Mouse (Mus musculus) midbrain, embryonic 15.5 days (tissue): ENCODE results near the gene Cd72. TPM values are rescaled to one million over a fixed set of nuclear protein-coding genes. Genes with fewer than 3 reads are reported as not detected.
"Not testable (repeated sequence)": the region's sequence is repeated elsewhere in the genome, so short reads cannot be mapped to it uniquely, and the experiment has no call there.

ENCODE experiments used
- ATAC-seq: fragments of 200-750 bp; cut with Nextera tagmentation; replicated peaks from 2 replicates; pipeline ENCODE4 v1.8.0; 2017; ENCODE audit warnings: moderate TSS enrichment
- H3K27ac ChIP-seq: fragments of 300-500 bp; sonication (generic); 2 replicates; pipeline ENCODE4 v1.5.1; 2015; ENCODE audit warnings: mild to moderate bottlenecking, inconsistent platforms
- H3K27me3 ChIP-seq: fragments of 300-500 bp; sonication (generic); replicated peaks from 2 replicates; pipeline ENCODE4 v1.6.1; 2015; ENCODE audit warnings: inconsistent platforms
- H3K36me3 ChIP-seq: fragments of 300-500 bp; sonication (generic); replicated peaks from 2 replicates; pipeline ENCODE4 v1.6.1; 2015; ENCODE audit warnings: inconsistent platforms
- H3K4me1 ChIP-seq: fragments of 300-500 bp; sonication (generic); 2 replicates; pipeline ENCODE4 v1.6.1; 2015; ENCODE audit warnings: inconsistent platforms
- H3K4me2 ChIP-seq: fragments of 300-500 bp; sonication (generic); 2 replicates; pipeline ENCODE4 v1.6.1; 2015; ENCODE audit warnings: inconsistent platforms, mild to moderate bottlenecking, moderate library complexity
- H3K4me3 ChIP-seq: fragments of 300-500 bp; sonication (generic); 2 replicates; pipeline ENCODE4 v1.5.1; 2015; ENCODE audit warnings: mild to moderate bottlenecking, inconsistent platforms
- H3K9ac ChIP-seq: fragments of 300-500 bp; sonication (generic); 2 replicates; pipeline ENCODE4 v1.6.1; 2015; ENCODE audit warnings: mild to moderate bottlenecking, inconsistent platforms
- H3K9me3 ChIP-seq: fragments of 300-500 bp; sonication (generic); 2 replicates; pipeline ENCODE4 v1.6.1; 2016; ENCODE audit warnings: inconsistent platforms
- WGBS: fragments of 180-500 bp; shearing (Covaris S2); methylation state at CpG from one replicate; pipeline ENCODE4 v1.1.7; 2015; ENCODE audit warnings: mixed read lengths; 5-methylcytosine and 5-hydroxymethylcytosine counted together
- polyA plus RNA-seq: library from polyadenylated mRNA; unstranded; fragments of >200 nt; fragmentation: Nextera tagmentation; extraction: Ambion mirVana; gene quantifications from 2 replicates; pipeline ENCODE4 v1.2.1, GENCODE M21; 2015

Cd72 gene
- polyA plus RNA-seq, 1 experiment from 2014 or later: 6.0 TPM

- Histone ChIP-seq H3K4me3 (peak overlapping the region; percentile 84), H3K27me3 (no peaks in the 10 kb centered on the region), H3K36me3 (no peaks in the 10 kb centered on the region), H3K9ac (no peak overlapping the region), H3K9me3 (no peaks in the 10 kb centered on the region), H3K27ac (peak overlapping the region; percentile 94), H3K4me2 (peak overlapping the region; percentile 59), H3K4me1 (peaks cover 21% of the 10 kb centered on the region)
- ATAC-seq: no peak
- WGBS: 38% methylated on average over 12 of the region's 12 CpGs
Observed at GRCm38 (mm10) chr4:43492101-43492820, 37.8 kb upstream of the Cd72 start.

- Histone ChIP-seq H3K4me2 (no peak overlapping the region), H3K27me3 (no peaks in the 10 kb centered on the region), H3K4me1 (peaks cover 21% of the 10 kb centered on the region), H3K9me3 (no peaks in the 10 kb centered on the region), H3K4me3 (no peak overlapping the region), H3K36me3 (no peaks in the 10 kb centered on the region), H3K9ac (no peak overlapping the region), H3K27ac (no peak overlapping the region)
- WGBS: 69% methylated on average over 5 of the region's 5 CpGs
- no peak for ATAC-seq
Observed at GRCm38 (mm10) chr4:43490801-43491200, 36.4 kb upstream of the Cd72 start.

GRCm38 (mm10) chr4:43489611-43490010 is 35.2 kb upstream of the Cd72 start:
- no peak overlapping the region for H3K4me3 ChIP-seq
- ATAC-seq: no peak
- H3K4me2 ChIP-seq: no peak overlapping the region
- no peak overlapping the region for H3K9ac ChIP-seq
- H3K4me1 ChIP-seq: peaks cover 11% of the 10 kb centered on the region
- WGBS: 95% methylated on average over 3 of the region's 3 CpGs
- H3K27me3 ChIP-seq: no peaks in the 10 kb centered on the region
- H3K9me3 ChIP-seq: no peaks in the 10 kb centered on the region
- no peak overlapping the region for H3K27ac ChIP-seq
- H3K36me3 ChIP-seq: no peaks in the 10 kb centered on the region

GRCm38 (mm10) chr4:43485666-43486065 is 31.2 kb upstream of the Cd72 start:
- not testable (repeated sequence) for H3K27me3 ChIP-seq, H3K36me3 ChIP-seq, H3K27ac ChIP-seq, H3K4me3 ChIP-seq, H3K9ac ChIP-seq, H3K4me1 ChIP-seq, H3K9me3 ChIP-seq, ATAC-seq, H3K4me2 ChIP-seq
- WGBS: 87% methylated on average over 5 of the region's 5 CpGs

GRCm38 (mm10) chr4:43483535-43484091 is 29.2 kb upstream of the Cd72 start, which contains the start of gene Sit1:
TSS of gene Sit1 (minus strand) at chr4:43483734.
- H3K27ac ChIP-seq: no peak within 1 kb of the TSS
- no peaks in the 10 kb centered on the region for H3K27me3 ChIP-seq
- no peaks in the 10 kb centered on the region for H3K36me3 ChIP-seq
- 62% methylated on average over 12 of the region's 12 CpGs for WGBS
- ATAC-seq: no peak
- H3K9me3 ChIP-seq: no peaks in the 10 kb centered on the region
- H3K9ac ChIP-seq: no peak within 1 kb of the TSS
- no peak within 1 kb of the TSS for H3K4me2 ChIP-seq
- no peaks in the 10 kb centered on the region for H3K4me1 ChIP-seq
- no peak within 1 kb of the TSS for H3K4me3 ChIP-seq

- H3K4me2 ChIP-seq: no peak overlapping the region
- no peak overlapping the region for H3K9ac ChIP-seq
- no peak overlapping the region for H3K4me3 ChIP-seq
- no peaks in the 10 kb centered on the region for H3K9me3 ChIP-seq
- no peaks in the 10 kb centered on the region for H3K36me3 ChIP-seq
- peaks cover 6% of the 10 kb centered on the region for H3K4me1 ChIP-seq
- 78% methylated on average over 10 of the region's 10 CpGs for WGBS
- ATAC-seq: no peak
- H3K27ac ChIP-seq: no peak overlapping the region
- no peaks in the 10 kb centered on the region for H3K27me3 ChIP-seq
Observed at GRCm38 (mm10) chr4:43482591-43482990, 28.2 kb upstream of the Cd72 start.

GRCm38 (mm10) chr4:43481894-43482456 is 27.5 kb upstream of the Cd72 start:
- Histone ChIP-seq H3K27ac (no peak overlapping the region), H3K27me3 (no peaks in the 10 kb centered on the region), H3K9ac (no peak overlapping the region), H3K9me3 (no peaks in the 10 kb centered on the region), H3K4me1 (peaks cover 6% of the 10 kb centered on the region), H3K36me3 (no peaks in the 10 kb centered on the region), H3K4me2 (no peak overlapping the region), H3K4me3 (no peak overlapping the region)
- ATAC-seq: no peak
- 77% methylated on average over 7 of the region's 7 CpGs for WGBS

GRCm38 (mm10) chr4:43480985-43481384 is 26.6 kb upstream of the Cd72 start:
- no peak for ATAC-seq

GRCm38 (mm10) chr4:43478906-43479832 is 24.7 kb upstream of the Cd72 start:
- 49% methylated on average over 24 of the region's 24 CpGs for WGBS
- no peak for ATAC-seq
- Histone ChIP-seq H3K36me3 (no peaks in the 10 kb centered on the region), H3K27me3 (no peaks in the 10 kb centered on the region), H3K4me1 (peaks cover 6% of the 10 kb centered on the region), H3K27ac (no peak overlapping the region), H3K9ac (no peak overlapping the region), H3K4me3 (no peak overlapping the region), H3K4me2 (no peak overlapping the region), H3K9me3 (no peaks in the 10 kb centered on the region)

More at GRCm38 (mm10) chr4:43480985-43481384, 26.6 kb upstream of the Cd72 start:
- no peaks in the 10 kb centered on the region for H3K36me3 ChIP-seq
- peaks cover 6% of the 10 kb centered on the region for H3K4me1 ChIP-seq
- no peak overlapping the region for H3K4me2 ChIP-seq
- H3K9me3 ChIP-seq: no peaks in the 10 kb centered on the region
- no peaks in the 10 kb centered on the region for H3K27me3 ChIP-seq
- WGBS: 77% methylated on average over 5 of the region's 5 CpGs
- no peak overlapping the region for H3K9ac ChIP-seq
- no peak overlapping the region for H3K4me3 ChIP-seq
- no peak overlapping the region for H3K27ac ChIP-seq

GRCm38 (mm10) chr4:43478534-43478858 is 24.1 kb upstream of the Cd72 start:
- peak overlapping the region; percentile 38 for H3K4me3 ChIP-seq
- 43% methylated on average over 8 of the region's 8 CpGs for WGBS
- ATAC-seq: peak; percentile 34; the same call in 1 of the 2 replicates
- no peaks in the 10 kb centered on the region for H3K36me3 ChIP-seq
- H3K4me2 ChIP-seq: peak overlapping the region; percentile 53
- H3K27me3 ChIP-seq: no peaks in the 10 kb centered on the region
- peaks cover 6% of the 10 kb centered on the region for H3K4me1 ChIP-seq
- no peaks in the 10 kb centered on the region for H3K9me3 ChIP-seq
- no peak overlapping the region for H3K27ac ChIP-seq
- peak overlapping the region; percentile 29; the same call in 1 of the 2 replicates for H3K9ac ChIP-seq

GRCm38 (mm10) chr4:43477857-43478533 is 23.6 kb upstream of the Cd72 start:
- H3K36me3 ChIP-seq: no peaks in the 10 kb centered on the region
- peak overlapping the region; percentile 53 for H3K4me2 ChIP-seq
- no peaks in the 10 kb centered on the region for H3K9me3 ChIP-seq
- 15% methylated on average over 11 of the region's 11 CpGs for WGBS
- peak; percentile 96 for ATAC-seq
- H3K27me3 ChIP-seq: no peaks in the 10 kb centered on the region
- peak overlapping the region; percentile 38 for H3K4me3 ChIP-seq
- peaks cover 6% of the 10 kb centered on the region for H3K4me1 ChIP-seq
- H3K9ac ChIP-seq: peak overlapping the region; percentile 29; the same call in 1 of the 2 replicates
- no peak overlapping the region for H3K27ac ChIP-seq
